Mouse (Mus musculus) stomach, postnatal 0 days (tissue): ENCODE data around the gene Gm49510.

ENCODE experiments used
- CTCF ChIP-seq: IDR thresholded peaks from 2 replicates; pipeline ENCODE4 v1.5.1; 2016; ENCODE audit warnings: antibody characterized with exemption, low read depth, mild to moderate bottlenecking, moderate library complexity
- EP300 ChIP-seq: optimal IDR thresholded peaks from 2 replicates; pipeline ENCODE3; 2016; ENCODE audit warnings: antibody characterized with exemption

- TF ChIP-seq CTCF: no peak
- TF ChIP-seq EP300: no peak
These were observed 23.9 kb upstream of the Gm49510 start for GRCm38 (mm10) chr15:78875537-78875936.
